Comparison of ENCODE assay signal across 1 mouse cellular context in genomic region chr4:129236236-129236813, GRCm38 (mm10).
TF ChIP-seq lines count a peak whose summit lies in the region.

No protein-coding gene starts in this region.

TF ChIP-seq in MEL, 35 proteins besides CTCF, POLR2A, EP300 and RAD21:
- no peak for TF ChIP-seq ZKSCAN1 (IDR thresholded peaks at IDR 0.05; ENCODE audit: low read depth, low read length)
- no peak for TF ChIP-seq NELFE (IDR thresholded peaks at IDR 0.05; ENCODE audit: low read depth, low read length)
- TF ChIP-seq TBP (IDR thresholded peaks at IDR 0.05; ENCODE audit: low read depth, low read length) = peak; percentile 92
- TF ChIP-seq JUND (IDR thresholded peaks at IDR 0.05; ENCODE audit: low read depth, low read length) = no peak
